Mouse (Mus musculus) limb, embryonic 10.5 days (tissue): Measurements from ENCODE around the gene Oscp1. TPM values are rescaled to one million over a fixed set of nuclear protein-coding genes. Genes with fewer than 3 reads are reported as not detected.

Experiments used
- DNase-seq: peaks from one replicate; pipeline ENCODE4 v3.0.0-alpha.2; 2017; ENCODE audit warnings: low spot score
- H3K27ac ChIP-seq: fragments of 300-500 bp; sonication (generic); 2 replicates; pipeline ENCODE4 v1.5.1; 2016; ENCODE audit warnings: mild to moderate bottlenecking
- H3K27me3 ChIP-seq: fragments of 300-500 bp; sonication (generic); 2 replicates; pipeline ENCODE4 v1.6.1; 2016; ENCODE audit warnings: low read depth, mild to moderate bottlenecking; ENCODE audit not compliant: poor library complexity, severe bottlenecking
- H3K36me3 ChIP-seq: fragments of 300-500 bp; sonication (generic); 2 replicates; pipeline ENCODE4 v1.6.1; 2016; ENCODE audit warnings: mild to moderate bottlenecking, moderate library complexity
- H3K4me1 ChIP-seq: fragments of 300-500 bp; sonication (generic); 2 replicates; pipeline ENCODE4 v1.6.1; 2016
- H3K4me3 ChIP-seq: fragments of 300-500 bp; sonication (generic); 2 replicates; pipeline ENCODE4 v1.5.1; 2016; ENCODE audit warnings: mild to moderate bottlenecking, moderate library complexity
- H3K9me3 ChIP-seq: fragments of 300-500 bp; sonication (generic); replicated peaks from 2 replicates; pipeline ENCODE4 v1.6.1; 2016; ENCODE audit warnings: mild to moderate bottlenecking
- WGBS: fragments of 180-500 bp; shearing (Covaris S2); methylation state at CpG from one replicate; pipeline ENCODE4 v1.1.7; 2016; 5-methylcytosine and 5-hydroxymethylcytosine counted together
- polyA plus RNA-seq: library from polyadenylated mRNA; unstranded; fragments of >200 nt; fragmentation: Nextera tagmentation; extraction: Ambion mirVana; gene quantifications from 2 replicates; pipeline ENCODE4 v1.2.1, GENCODE M21; 2016

Gene Oscp1
- polyA plus RNA-seq, 1 experiment from 2014 or later = 23.7 TPM

DNA sequence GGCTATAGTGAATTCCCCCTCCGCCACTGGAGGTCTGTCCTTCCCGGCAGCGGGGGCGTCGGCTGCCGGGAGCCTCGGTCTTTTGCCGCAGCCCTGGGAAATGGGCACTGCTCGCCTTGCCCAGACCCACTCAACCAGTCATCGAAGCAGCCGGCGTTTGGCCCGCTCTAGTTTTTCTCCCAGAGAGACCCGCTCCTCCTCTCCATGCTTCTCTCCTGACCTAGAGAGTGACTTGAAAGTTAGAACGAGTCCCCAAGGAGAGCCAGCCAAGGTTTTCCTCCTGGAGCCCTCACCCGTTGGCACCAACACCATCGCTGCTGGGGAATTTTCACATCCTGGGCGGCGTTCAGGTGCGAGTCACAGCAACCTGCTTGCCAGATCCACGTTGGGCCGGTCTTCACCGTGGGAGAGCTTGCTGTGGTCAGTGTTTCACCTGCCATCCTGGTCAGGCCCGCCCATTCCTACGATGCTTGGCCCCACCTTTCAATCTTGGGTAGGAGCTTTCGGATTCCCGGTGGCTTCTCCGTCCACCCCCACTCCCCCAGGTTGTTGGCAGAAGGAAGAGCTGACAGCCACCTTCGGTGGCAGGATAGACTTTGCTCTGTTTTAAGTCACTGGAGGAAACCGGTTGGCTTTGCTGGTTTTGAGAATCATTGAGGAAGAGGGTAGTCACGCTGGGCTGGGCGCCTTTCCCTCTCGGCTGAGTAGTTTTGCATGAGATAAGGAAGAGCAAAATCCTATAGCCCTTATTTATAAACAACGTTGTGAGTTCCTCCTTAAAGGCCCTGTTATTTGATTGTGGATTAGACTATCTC is 46.1 kb downstream of the Oscp1 start:
- WGBS = 3% methylated on average over 34 of the region's 34 CpGs
- Histone ChIP-seq H3K36me3 (peaks cover 6% of the 10 kb centered on the region), H3K4me1 (peaks cover 66% of the 10 kb centered on the region), H3K9me3 (no peaks in the 10 kb centered on the region), H3K27me3 (0 out of 2 replicates have a peak, but pooled peaks cover 11% of the 10 kb centered on the region), H3K4me3 (peak overlapping the region; percentile 95), H3K27ac (peak overlapping the region; percentile 88)
- DNase-seq = peak; percentile 38

DNA sequence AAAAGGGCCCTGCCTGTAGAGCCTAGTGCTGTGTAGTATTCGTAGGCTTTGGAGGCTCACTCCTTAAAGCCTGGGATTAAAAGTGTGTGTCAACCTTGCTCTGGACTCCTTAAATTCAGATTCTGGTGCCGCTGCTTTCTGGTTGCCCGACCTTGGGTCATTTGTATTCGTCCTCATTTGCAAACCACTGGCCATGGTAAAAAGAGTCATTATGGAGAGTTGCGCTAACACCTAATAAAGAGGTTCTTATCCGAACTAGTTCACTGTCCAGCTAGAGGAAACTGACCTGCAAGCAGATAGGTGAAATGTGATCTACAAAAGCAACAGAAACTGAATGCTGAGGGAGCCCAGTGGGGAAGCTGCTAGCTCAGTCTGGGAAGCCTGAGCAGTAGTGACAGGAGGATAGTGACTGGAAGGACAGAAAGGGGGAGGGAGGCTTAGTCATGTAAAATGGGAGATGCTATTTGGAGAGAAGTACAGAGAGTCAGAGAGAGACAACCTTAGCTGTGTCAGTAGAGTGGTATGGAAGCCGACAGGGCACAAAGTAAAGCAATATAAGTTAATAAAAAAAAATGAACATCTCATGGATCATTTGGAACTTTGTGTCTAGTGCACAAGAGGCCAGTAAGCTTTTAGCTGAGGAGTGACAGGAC is 46.9 kb downstream of the Oscp1 start:
- DNase-seq = no peak
- H3K4me3 ChIP-seq = peak overlapping the region; percentile 95
- H3K4me1 ChIP-seq = peaks cover 74% of the 10 kb centered on the region

DNA sequence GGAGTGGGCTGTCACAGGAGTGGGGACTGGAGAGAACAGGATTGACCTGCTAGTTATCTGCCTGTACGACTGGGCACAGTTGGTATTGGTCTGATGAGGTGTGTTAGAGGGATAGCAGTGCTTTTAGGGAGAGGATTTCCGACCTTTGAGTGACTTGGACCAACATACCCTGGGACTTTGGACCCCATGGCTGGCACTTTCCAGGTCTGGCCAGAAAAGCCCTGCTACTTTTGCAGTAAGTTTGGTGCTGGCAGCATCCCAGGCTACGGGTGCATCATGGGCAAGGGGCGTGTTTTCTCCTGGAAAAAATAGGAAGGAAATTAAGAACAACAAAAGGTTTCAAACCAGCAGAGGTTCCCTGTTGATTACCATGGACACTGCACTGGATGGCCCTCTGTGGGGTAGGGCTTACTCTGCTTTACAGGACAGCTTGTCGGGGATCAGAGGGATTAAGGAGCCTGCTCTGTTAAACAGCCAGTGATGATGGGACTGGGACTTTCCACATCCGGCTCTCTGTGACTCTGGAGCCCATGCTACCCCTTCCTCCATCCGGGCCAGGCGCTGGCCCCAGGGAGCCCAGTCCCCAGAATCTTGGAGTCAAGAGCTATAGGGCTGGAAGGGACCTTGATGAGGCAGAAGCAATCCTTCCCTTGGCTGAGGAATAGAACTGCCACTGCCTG is 49.8 kb downstream of the Oscp1 start:
- H3K27me3 ChIP-seq = 0 out of 2 replicates have a peak, but pooled peaks cover 11% of the 10 kb centered on the region
- 54% methylated on average over 8 of the region's 8 CpGs for WGBS
- H3K4me3 ChIP-seq = no peak overlapping the region
- DNase-seq = no peak
- H3K36me3 ChIP-seq = no peaks in the 10 kb centered on the region
- H3K27ac ChIP-seq = 0 out of 2 replicates have a peak overlapping the region, but pooled peaks have one; percentile 28
- peaks cover 83% of the 10 kb centered on the region for H3K4me1 ChIP-seq
- no peaks in the 10 kb centered on the region for H3K9me3 ChIP-seq

More for the DNA sequence above, 46.9 kb downstream of the Oscp1 start:
- Histone ChIP-seq H3K27ac (no peak overlapping the region), H3K27me3 (0 out of 2 replicates have a peak, but pooled peaks cover 11% of the 10 kb centered on the region), H3K36me3 (no peaks in the 10 kb centered on the region), H3K9me3 (no peaks in the 10 kb centered on the region)
- 64% methylated on average over 7 of the region's 7 CpGs for WGBS

DNA sequence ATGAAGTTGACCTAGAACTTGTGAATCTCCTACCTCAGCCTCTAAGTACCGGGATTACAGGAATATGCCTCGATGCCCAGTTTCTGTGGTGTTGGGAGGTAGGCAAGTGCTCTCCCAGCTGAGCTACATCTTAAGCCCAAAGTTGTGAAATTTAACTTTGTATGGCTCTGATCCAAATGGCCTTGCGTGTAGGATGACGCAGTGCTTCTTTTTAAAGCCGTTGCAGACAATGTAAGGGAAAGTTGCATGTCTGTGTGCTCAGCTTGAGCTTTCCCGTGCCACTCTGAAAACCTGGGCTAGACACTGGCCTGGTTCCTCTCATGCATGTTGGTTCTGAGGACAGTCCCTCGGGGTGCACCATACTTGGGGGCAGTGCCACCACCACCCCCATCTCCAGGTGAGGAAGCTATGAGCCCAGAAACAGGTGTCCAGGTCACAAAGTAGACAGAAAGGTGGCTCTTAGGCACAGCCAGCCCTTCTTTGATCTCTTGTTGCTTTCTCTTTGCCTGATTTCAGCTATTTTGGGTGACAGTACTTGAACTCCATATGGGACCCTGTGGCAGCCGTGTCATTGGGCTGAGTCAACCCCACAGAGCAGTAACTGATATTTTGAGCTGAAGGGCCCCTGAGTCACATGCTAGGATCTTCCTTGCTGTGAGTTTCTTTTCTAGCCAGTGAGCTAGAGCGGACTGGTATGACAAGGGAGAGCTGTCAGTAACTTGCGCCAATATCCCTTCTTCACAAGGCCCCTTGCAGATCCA is 51.4 kb downstream of the Oscp1 start:
- H3K27me3 ChIP-seq = 0 out of 2 replicates have a peak, but pooled peaks cover 11% of the 10 kb centered on the region
- peak overlapping the region; percentile 19 for H3K4me3 ChIP-seq
- H3K9me3 ChIP-seq = no peaks in the 10 kb centered on the region
- 81% methylated on average over 10 of the region's 10 CpGs for WGBS
- no peak for DNase-seq
- H3K4me1 ChIP-seq = peaks cover 77% of the 10 kb centered on the region
- H3K36me3 ChIP-seq = no peaks in the 10 kb centered on the region
- H3K27ac ChIP-seq = peak overlapping the region; percentile 78; the same call in 1 of the 2 replicates

DNA sequence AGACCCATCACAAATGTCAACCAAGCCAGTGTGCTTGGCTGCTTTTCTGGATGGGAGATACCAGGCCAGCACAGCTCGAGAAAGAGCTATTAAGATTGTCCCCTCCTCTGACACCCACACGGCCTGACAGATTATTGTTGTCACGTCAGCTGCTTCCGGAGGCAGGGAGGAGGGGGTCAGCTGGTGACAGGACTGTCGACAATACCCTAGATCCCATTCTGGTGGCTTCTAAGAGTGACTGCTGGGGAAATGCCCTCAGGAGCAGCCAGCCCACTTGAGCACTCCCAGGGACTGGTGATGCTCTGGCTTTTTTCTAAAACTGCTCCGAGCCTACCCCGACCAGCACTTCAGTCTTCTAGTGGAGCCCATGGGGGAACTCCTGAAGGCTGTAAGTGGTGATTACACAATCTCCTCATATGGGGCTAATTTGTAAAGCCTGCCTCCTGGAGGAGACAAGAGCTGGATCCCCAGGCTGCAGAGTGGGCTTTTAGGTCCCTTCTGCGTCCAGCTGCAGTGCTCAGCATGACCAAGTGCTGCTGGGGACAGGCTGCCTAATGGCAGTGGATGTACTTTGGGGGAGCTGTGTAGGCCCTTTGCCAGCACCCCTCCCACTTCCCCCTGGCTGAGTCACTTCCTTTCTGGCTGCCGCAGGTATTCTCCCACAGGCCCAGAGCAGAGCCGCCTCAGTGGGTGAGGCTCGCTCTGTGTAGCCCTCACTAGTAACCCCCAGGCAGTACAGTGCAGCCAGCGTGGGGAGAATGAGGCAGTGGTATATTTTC is 52.2 kb downstream of the Oscp1 start:
- Histone ChIP-seq H3K4me3 (peak overlapping the region; percentile 19), H3K9me3 (no peaks in the 10 kb centered on the region), H3K27me3 (0 out of 2 replicates have a peak, but pooled peaks cover 4% of the 10 kb centered on the region), H3K27ac (peak overlapping the region; percentile 78), H3K36me3 (no peaks in the 10 kb centered on the region), H3K4me1 (peaks cover 71% of the 10 kb centered on the region)
- peak; percentile 41 for DNase-seq
- 13% methylated on average over 12 of the region's 12 CpGs for WGBS

DNA sequence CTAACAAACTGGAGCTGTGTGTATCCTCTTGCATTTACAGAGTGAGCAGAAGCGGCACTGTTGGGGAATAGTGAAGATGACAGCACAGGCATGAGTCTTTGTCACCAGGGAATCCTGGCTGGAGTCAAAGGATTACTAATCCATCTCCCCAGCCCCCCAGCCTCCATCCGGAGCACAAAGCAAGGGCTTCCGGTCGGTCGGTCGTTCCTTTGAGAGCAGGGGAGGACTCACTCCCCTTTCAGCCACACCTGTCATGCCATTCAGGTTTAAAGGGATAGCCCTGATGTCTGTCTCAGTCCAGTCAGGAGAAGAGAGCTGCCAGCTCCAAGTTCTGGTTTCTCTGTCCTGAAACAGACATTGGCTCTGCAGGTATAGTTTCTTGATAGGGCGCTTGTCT is 52.8 kb downstream of the Oscp1 start:
- Histone ChIP-seq H3K9me3 (no peaks in the 10 kb centered on the region), H3K4me3 (peak overlapping the region; percentile 19), H3K4me1 (peaks cover 71% of the 10 kb centered on the region), H3K36me3 (no peaks in the 10 kb centered on the region), H3K27me3 (no peaks in the 10 kb centered on the region), H3K27ac (peak overlapping the region; percentile 78)
- DNase-seq = no peak
- WGBS = 25% methylated on average over 7 of the region's 7 CpGs

DNA sequence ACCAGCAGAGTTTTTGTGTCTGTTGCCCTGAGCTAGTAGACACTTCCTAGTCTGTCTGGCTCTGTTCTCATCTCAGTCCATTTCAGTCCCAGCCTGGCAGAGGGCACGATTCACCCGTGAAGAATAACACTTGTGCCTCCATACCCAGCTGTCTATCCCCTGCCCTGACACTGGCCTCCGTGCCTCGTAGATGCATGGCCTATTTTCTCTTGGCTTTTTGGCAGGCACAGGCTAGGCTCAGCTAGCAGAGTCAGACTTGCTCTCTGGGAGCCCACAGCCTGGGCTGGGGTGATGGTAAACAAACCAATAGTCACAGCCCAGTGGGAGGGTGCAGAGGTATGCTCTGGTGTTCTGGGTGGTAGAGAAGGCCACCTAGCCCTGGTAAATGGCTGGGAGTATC is 54.9 kb downstream of the Oscp1 start:
- Histone ChIP-seq H3K9me3 (no peaks in the 10 kb centered on the region), H3K27me3 (no peaks in the 10 kb centered on the region), H3K36me3 (peaks cover 6% of the 10 kb centered on the region; the same call in 1 of the 2 replicates), H3K4me1 (peaks cover 56% of the 10 kb centered on the region), H3K4me3 (no peak overlapping the region), H3K27ac (no peak overlapping the region)
- WGBS = 76% methylated on average over 4 of the region's 4 CpGs
- no peak for DNase-seq

DNA sequence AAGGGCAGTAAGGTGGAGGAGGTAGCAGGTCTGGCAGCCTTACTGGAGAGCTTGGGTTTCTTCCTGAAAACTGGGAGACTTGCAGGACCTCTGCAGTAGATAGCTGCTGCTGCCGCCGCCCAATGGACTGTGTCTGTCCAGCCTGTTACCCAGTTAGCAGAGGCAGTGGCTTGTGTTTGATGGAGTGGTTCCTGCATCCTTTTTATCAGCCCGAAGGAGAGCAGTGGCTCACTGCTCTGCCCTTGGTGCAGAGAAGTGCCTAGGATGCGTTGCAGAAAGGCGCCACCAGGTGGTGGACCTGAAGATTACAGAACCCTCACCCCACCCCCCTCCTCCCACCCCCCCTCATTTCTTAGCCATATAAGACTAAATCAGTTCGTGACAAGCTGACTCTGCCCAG is 55.6 kb downstream of the Oscp1 start:
- H3K4me1 ChIP-seq = peaks cover 49% of the 10 kb centered on the region
- peak; percentile 72 for DNase-seq
- no peak overlapping the region for H3K27ac ChIP-seq
- 13% methylated on average over 6 of the region's 6 CpGs for WGBS
- H3K9me3 ChIP-seq = no peaks in the 10 kb centered on the region
- H3K27me3 ChIP-seq = no peaks in the 10 kb centered on the region
- H3K36me3 ChIP-seq = peaks cover 13% of the 10 kb centered on the region
- no peak overlapping the region for H3K4me3 ChIP-seq

DNA sequence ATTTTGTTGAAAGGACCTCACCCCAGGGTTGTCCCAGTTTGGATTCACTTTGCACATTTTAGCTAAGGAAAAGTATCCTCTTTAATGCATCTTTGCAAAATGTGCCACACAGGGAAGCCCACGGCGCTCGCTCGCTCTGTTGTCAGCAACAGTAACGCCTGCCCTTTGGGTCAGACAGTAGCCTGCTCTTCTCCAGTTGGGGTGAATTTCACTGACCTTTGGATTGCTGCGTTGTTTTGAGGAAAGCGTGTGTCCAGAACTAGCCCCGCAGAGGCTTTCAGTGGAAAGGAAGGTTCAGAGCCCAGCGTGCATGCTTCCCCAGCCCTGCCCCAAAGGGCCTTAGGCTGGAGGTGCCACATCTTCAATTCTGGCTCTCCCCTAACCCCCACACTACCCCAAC is 57.0 kb downstream of the Oscp1 start:
- Histone ChIP-seq H3K36me3 (peaks cover 19% of the 10 kb centered on the region), H3K9me3 (no peaks in the 10 kb centered on the region), H3K27ac (peak overlapping the region; percentile 25; the same call in 1 of the 2 replicates), H3K27me3 (no peaks in the 10 kb centered on the region), H3K4me1 (peaks cover 34% of the 10 kb centered on the region), H3K4me3 (no peak overlapping the region)
- DNase-seq = no peak
- 87% methylated on average over 9 of the region's 9 CpGs for WGBS

DNA sequence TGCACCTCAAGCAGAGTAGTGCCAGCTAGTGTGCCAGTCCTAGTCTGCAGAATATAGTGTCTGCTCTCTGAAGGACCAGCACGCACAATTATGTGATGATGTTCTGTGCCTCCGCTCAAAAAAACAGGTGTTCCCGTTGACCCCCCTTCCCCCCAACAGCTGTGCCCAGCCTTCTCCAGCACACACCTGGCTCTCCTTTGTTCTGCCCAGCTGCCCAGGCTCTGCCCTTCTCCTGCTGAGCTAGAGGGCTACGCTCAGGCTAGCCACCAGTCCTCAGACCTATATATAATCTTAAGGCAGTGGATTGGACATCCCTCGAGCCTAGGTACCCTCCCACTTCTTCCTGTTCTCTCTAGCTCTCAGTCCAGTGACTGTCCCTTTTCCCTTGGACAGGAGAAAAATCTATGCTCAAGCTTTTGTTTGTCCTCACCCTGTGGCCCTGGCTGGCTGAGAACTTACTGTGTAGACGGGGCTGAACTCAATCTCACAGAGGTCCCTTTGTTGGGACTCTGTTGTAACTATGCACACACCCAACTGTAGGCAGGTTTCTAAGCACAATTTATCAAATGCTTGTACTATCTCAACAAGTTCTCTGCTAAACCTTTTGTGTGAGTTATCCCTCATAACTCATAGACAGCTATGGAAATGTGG is 57.6 kb downstream of the Oscp1 start:
- Histone ChIP-seq H3K4me3 (no peak overlapping the region), H3K27me3 (no peaks in the 10 kb centered on the region), H3K27ac (peak overlapping the region; percentile 25; the same call in 1 of the 2 replicates), H3K36me3 (peaks cover 25% of the 10 kb centered on the region), H3K4me1 (peaks cover 29% of the 10 kb centered on the region), H3K9me3 (no peaks in the 10 kb centered on the region)
- no peak for DNase-seq
- 77% methylated on average over 6 of the region's 6 CpGs for WGBS

DNA sequence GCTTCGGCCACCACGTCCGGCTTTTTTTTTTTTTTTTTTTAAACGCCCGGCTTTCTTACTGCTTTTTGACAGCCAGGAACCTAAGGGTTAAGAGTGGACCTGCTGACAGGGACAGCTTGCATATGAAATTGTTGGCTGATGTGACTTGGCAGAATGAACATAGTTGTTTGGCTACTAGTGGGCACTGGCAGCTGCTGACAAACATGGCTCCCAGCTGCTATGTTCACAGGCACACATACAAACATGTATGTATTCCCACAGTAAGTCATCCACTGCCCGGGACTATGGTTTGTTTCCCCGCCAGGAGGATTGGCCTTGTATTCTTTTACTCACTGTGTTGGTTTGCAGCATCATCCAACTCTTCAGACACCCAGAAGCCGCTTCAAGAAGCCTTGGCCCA is 58.8 kb downstream of the Oscp1 start:
- H3K9me3 ChIP-seq = no peaks in the 10 kb centered on the region
- no peaks in the 10 kb centered on the region for H3K27me3 ChIP-seq
- H3K4me1 ChIP-seq = peaks cover 17% of the 10 kb centered on the region
- peaks cover 37% of the 10 kb centered on the region for H3K36me3 ChIP-seq
- WGBS = 82% methylated on average over 8 of the region's 8 CpGs
- no peak overlapping the region for H3K27ac ChIP-seq
- no peak overlapping the region for H3K4me3 ChIP-seq
- DNase-seq = no peak
